Mouse (Mus musculus): ENCODE measurements around the gene Ttc39d.

- TF ChIP-seq GATA1 (IDR thresholded peaks at IDR 0.05; ENCODE audit: borderline replicate concordance, low read length): no peak
- no peak for TF ChIP-seq FLI1 (IDR thresholded peaks at IDR 0.05; ENCODE audit: low read length)
Observed at GRCm38 (mm10) chr17:80167436-80167835, 39.8 kb upstream of the Ttc39d start.

Measured in megakaryocyte, embryonic 14.5 days (primary cell).